Mouse (Mus musculus): ENCODE results near the gene Rgmb. TPM values are rescaled to one million over a fixed set of nuclear protein-coding genes. Genes with fewer than 3 reads are reported as not detected.

Gene Rgmb
- polyA plus RNA-seq (2012; rRNA removed): 99.3 and 137 TPM in 2 replicates

DNA sequence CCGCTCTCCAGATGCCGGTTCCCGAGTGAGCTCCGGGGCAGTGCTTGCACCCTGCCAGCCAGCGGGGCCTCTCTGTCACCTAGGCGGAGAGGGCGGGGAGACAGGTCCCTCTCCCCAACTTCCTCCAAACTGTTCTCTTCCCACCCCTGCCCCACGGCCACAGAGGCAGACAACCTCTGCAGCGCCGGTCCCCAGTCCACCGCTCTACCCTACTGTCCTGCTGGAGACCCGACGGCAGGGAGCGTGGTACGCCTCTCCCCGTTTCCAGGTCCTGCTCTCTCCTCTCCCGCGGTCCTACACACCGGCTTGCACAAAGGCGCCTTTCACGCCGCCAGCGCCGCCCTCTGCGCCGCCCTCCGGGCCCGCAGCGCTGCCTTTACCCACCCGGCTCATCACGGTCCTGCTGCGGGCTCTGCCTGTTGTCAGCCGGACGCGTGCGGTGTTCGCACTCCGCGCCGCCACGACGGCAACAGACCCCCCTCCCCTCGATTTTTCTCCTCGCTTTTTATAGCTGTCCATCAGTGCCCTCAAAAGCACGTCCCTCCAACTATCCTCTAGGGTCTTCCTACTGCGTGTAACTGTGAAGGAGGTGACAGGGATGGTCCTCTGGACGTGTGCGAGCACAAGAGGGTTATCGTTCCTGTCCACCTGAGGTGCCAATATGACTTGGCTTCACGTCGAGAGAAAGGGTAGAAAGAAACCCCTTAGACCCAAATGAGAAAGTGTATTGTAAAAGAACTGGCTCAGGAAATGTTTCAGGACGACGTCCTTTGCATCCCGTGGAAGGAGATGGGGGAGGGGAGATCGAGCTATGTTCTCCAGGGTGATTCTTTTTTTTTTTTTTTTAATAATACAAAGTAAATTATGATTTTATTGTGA, at the start of gene Rgmb:
Gene Rgmb, minus strand, starts transcription at position 274 of the 879 bp plus-strand sequence.

Other genes with a start within 250 kb of the Rgmb start
- 20.4 and 25.7 TPM in 2 replicates for gene Chd1, start 126.1 kb downstream of the Rgmb start, polyA plus RNA-seq (2012; rRNA removed)

Measured in central nervous system, embryonic 11.5 days (tissue).